Mouse (Mus musculus): ENCODE data around the gene Zfp280d.

DNA sequence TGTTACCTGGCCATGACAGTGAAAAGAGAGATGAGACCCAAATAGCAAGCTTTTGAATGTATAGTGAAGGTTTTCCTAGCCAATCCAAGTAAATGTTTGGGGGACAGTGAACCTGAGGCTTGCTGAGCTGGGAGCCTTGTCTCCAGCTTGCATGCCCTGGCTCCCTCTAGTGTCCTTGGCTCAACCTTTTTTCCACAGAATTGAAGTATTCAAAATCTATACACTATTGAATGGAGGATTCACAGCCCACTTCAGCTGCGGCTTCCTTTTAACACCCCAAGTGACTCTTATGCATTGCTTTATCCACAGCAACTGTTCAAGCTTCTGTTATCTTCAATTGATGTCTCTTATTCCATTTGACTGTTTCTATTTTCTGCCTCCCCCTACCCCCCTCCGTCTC, 137.1 kb downstream of the Zfp280d start:
- TF ChIP-seq CTCF (IDR thresholded peaks at IDR 0.05; ENCODE audit: borderline replicate concordance, extremely low read depth, insufficient read depth, insufficient read length) (peak; percentile 60; the same call in 1 of the 2 replicates), POLR2A (IDR thresholded peaks at IDR 0.05; ENCODE audit: borderline replicate concordance, extremely low read depth, insufficient read depth, insufficient read length, poor library complexity, severe bottlenecking) (no peak)

All from brain, embryonic 14.5 days (tissue).